Mouse (Mus musculus) liver (tissue): Measurements from ENCODE around the gene Unc93b1.

ENCODE experiments used
- DNase-seq: peaks from one replicate; pipeline ENCODE4 v3.0.0-alpha.2; 2020; ENCODE audit warnings: mixed read lengths

The Unc93b1 gene

GRCm38 (mm10) chr19:3914535-3914934 is 20.5 kb upstream of the Unc93b1 start:
- DNase-seq, result no peak

- no peak for DNase-seq
Measured at GRCm38 (mm10) chr19:3916727-3917126, 18.3 kb upstream of the Unc93b1 start.

- no peak for DNase-seq
Measured at GRCm38 (mm10) chr19:3919928-3920327, 15.1 kb upstream of the Unc93b1 start.

GRCm38 (mm10) chr19:3922661-3923371 is 12.2 kb upstream of the Unc93b1 start:
- DNase-seq, result no peak

- DNase-seq, result no peak
Measured at GRCm38 (mm10) chr19:3923586-3923985, 11.4 kb upstream of the Unc93b1 start.

- no peak for DNase-seq
Measured at GRCm38 (mm10) chr19:3924190-3924589, 10.8 kb upstream of the Unc93b1 start.

- no peak for DNase-seq
Measured at GRCm38 (mm10) chr19:3924868-3925267, 10.1 kb upstream of the Unc93b1 start.

GRCm38 (mm10) chr19:3925859-3926258 is 9.1 kb upstream of the Unc93b1 start:
- no peak for DNase-seq

GRCm38 (mm10) chr19:3926279-3926678 is 8.7 kb upstream of the Unc93b1 start:
- no peak for DNase-seq

GRCm38 (mm10) chr19:3926685-3927084 is 8.3 kb upstream of the Unc93b1 start:
- DNase-seq, result no peak

GRCm38 (mm10) chr19:3927989-3928388 is 7.0 kb upstream of the Unc93b1 start:
- DNase-seq, result no peak

GRCm38 (mm10) chr19:3928779-3929178 is 6.2 kb upstream of the Unc93b1 start:
- DNase-seq, result no peak

GRCm38 (mm10) chr19:3929211-3929941 is 5.6 kb upstream of the Unc93b1 start, which contains the start of gene Aldh3b1:
Aldh3b1 (minus strand) TSS chr19:3929808.
- peak; percentile 70 for DNase-seq

- DNase-seq, result no peak
Measured at GRCm38 (mm10) chr19:3930262-3931057, 4.5 kb upstream of the Unc93b1 start.

GRCm38 (mm10) chr19:3931716-3932115 is 3.3 kb upstream of the Unc93b1 start:
- DNase-seq, result no peak

- peak; percentile 53 for DNase-seq
Measured at GRCm38 (mm10) chr19:3935896-3936850, 1.2 kb downstream of the Unc93b1 start.

GRCm38 (mm10) chr19:3942315-3942714 is 7.3 kb downstream of the Unc93b1 start:
- no peak for DNase-seq

- DNase-seq, result peak; percentile 86
Measured at GRCm38 (mm10) chr19:3942986-3943735, 8.2 kb downstream of the Unc93b1 start.

GRCm38 (mm10) chr19:3945872-3946564 is 11.0 kb downstream of the Unc93b1 start:
- DNase-seq, result peak; percentile 53

GRCm38 (mm10) chr19:3946715-3947114 is 11.7 kb downstream of the Unc93b1 start:
- peak; percentile 67 for DNase-seq

GRCm38 (mm10) chr19:3947813-3948212 is 12.8 kb downstream of the Unc93b1 start:
- DNase-seq, result no peak
